Mouse (Mus musculus) granulocyte monocyte progenitor cell, adult 5-6 weeks (primary cell): Measurements from ENCODE around the gene Avpr1a. TPM values are rescaled to one million over a fixed set of nuclear protein-coding genes. Genes with fewer than 3 reads are reported as not detected.
A peak's percentile ranks its signal among the peaks of the same experiment; 100 is the strongest.

ENCODE experiments used
- ATAC-seq: replicated peaks from 2 replicates; pipeline ENCODE4 v1.8.0; 2016; ENCODE audit warnings: mild to moderate bottlenecking, moderate TSS enrichment, inconsistent platforms; ENCODE audit not compliant: poor library complexity, severe bottlenecking
- total RNA-seq, 2 experiments: library from RNA; stranded (forward) in 1 of 2; stranded (reverse) in 1 of 2; fragments of 200-712, 200-1000 nt in 1 of 2; fragments of >200 nt in 1 of 2; fragmentation: Nextera tagmentation in 1 of 2; gene quantifications; 2 replicates each; pipeline ENCODE4 v1.2.3; 2014 to 2017

Gene Avpr1a
- total RNA-seq (2014; fragmentation: Nextera tagmentation) = not detected in 2 replicates
- total RNA-seq (2017) = not detected in 2 replicates

DNA sequence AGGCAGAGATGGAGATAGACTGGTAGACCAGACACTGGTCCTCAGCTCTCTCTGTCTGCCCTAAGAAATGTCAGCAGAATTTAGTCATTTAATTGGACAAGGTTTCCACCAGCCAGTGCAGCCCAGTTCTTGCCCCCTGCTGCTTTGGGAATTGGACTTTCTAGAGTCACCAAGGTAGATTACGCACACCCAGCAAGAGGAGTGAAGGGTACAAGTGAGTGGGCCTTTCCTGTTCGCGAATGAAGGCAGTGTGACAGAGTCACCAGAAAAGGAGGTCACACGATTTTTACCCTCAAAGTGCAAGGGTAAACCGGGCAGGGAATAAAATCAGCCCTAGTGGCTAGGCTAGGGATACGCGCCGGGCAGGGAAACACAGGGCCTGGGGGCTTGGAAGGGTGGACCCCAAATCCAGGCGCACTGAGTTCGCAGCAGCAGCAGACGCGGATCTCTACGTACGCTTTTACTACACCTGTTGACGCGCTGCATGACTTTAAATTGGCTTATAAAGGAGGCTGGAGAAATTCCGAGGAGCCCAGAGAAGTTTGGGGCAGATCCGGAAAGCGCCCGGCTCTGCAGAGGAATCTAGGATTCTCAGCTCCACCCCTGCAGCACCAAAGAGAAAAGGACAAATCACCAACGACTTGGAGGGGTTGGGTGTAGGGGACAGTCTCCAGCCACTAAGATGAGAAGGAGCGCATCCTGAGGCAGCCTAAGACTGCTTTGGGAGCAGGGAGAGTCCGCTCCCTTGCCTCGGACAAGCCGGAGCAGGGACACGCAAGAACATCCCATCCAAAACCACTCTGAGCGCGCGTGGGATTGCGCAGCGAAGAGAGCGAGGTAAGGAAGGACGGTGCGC, at the start of gene Avpr1a:
Gene Avpr1a, plus strand, starts transcription at position 639 of the 856 bp plus-strand sequence.
- ATAC-seq = no peak

GRCm38 (mm10) chr10:122402270-122402669, 46.0 kb upstream of the Avpr1a start:
- no peak for ATAC-seq

GRCm38 (mm10) chr10:122406333-122406732, 42.0 kb upstream of the Avpr1a start:
- no peak for ATAC-seq

- ATAC-seq = no peak
Observed at GRCm38 (mm10) chr10:122408697-122409409, 39.4 kb upstream of the Avpr1a start.

DNA sequence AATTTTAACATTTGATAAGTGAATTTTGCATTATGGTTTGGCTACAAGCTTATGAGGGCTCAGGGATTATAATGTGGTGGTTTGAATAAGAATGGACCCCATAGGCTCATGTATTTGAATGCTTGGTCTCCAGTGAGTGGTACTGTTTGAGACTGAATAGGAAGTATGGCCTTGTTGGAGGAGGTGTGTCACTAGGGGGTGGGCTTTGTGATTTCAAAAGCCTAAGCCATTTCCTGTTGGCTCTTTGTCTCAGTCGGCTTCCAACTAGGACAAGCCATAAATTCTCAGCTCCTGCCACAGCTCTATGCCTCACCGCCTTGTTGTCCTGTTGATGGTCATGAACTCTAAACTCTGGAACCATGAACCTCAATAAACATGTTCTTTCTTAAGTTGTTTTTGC, 37.5 kb upstream of the Avpr1a start:
- ATAC-seq = no peak

DNA sequence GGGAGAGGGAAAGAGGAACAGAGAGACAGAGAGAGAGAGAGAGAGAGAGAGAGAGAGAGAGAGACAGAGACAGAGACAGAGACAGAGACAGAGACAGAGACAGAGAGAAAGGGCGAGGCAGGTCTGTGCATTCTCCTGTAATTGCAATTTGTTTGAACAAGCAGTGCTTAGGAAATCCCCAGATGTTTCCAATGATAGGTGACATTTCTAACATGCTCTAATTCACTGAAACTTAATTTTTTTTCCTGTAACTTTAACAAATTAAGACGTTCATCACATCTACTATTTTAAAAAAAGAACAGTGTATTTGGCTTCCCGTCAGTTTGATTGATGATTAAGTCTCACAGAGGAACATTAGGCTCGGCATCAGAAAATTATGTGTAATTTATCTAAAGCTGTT, 15.6 kb upstream of the Avpr1a start:
- ATAC-seq = no peak

GRCm38 (mm10) chr10:122447275-122447674, 1.0 kb upstream of the Avpr1a start:
- peak; percentile 62 for ATAC-seq

DNA sequence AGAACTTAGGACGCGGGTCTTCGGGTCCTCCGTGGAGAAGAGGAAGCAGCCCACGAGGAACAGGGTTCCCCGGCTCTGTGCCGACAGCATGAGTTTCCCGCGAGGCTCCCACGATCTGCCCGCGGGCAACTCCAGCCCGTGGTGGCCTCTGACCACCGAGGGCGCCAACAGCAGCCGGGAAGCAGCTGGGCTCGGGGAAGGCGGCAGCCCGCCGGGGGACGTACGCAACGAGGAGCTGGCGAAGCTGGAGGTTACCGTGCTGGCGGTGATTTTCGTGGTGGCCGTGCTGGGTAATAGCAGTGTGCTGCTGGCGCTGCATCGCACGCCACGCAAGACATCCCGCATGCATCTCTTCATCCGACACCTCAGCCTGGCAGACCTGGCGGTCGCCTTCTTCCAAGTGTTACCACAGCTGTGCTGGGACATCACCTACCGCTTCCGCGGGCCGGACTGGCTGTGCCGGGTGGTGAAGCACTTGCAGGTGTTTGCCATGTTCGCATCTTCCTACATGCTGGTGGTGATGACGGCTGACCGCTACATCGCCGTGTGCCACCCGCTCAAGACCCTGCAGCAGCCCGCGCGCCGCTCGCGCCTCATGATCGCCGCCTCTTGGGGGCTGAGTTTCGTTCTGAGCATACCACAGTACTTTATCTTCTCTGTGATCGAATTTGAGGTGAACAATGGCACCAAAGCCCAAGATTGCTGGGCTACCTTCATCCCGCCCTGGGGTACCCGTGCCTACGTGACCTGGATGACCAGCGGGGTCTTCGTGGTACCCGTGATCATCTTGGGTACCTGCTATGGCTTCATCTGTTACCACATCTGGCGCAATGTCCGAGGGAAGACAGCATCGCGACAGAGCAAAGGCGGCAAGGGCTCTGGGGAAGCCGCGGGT, 665 bp downstream of the Avpr1a start:
- ATAC-seq = peak; percentile 57

- no peak for ATAC-seq
Observed at GRCm38 (mm10) chr10:122449856-122450255, 1.6 kb downstream of the Avpr1a start.

GRCm38 (mm10) chr10:122453466-122453865, 5.2 kb downstream of the Avpr1a start:
- no peak for ATAC-seq

- ATAC-seq = no peak
Observed at GRCm38 (mm10) chr10:122455793-122456192, 7.5 kb downstream of the Avpr1a start.

DNA sequence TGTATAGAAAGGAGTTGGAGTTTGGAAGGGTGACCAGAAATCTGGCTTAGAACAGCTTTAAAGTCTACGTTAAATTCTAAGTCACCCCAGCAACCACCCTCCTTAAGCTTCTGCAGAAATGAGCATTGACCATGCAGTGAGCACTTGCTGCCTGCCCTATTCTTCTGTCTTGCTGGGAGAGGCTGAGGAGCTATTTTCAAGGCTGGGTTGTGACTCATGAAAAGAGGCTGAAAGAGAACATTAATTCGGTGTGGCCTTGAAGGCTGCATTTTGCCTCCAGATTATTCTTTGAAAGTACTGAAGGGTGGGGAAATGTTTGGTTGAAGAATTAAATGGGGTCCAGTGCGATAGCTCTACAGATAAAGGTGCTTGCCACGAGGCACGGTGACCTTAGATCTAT, 28.5 kb downstream of the Avpr1a start:
- no peak for ATAC-seq

GRCm38 (mm10) chr10:122498551-122498950, 50.3 kb downstream of the Avpr1a start:
- no peak for ATAC-seq

DNA sequence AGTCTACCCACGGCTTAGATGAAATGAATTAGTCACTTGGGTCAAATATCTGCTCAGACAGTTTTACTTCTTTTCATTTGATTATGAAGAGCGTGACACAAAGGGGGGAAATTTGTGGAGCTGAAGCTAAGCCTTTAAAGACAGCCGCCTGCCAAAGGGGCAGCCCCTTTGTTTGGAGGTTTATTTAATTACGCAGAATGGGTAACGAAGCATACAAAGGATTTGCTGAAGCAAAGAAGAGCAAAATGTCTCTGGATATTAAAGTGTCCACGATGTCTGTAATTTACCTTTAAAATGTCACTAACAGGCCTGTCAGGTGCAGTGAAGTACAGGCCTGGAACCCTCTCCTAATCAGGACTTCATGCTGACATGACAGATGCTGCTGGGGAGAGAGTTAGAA, 51.0 kb downstream of the Avpr1a start:
- ATAC-seq = no peak

Other genes with a start within 250 kb of the Avpr1a start
- 22.7 and 25.0 TPM in 2 replicates for gene Ppm1h, start 230.3 kb downstream of the Avpr1a start, total RNA-seq (2014; fragmentation: Nextera tagmentation)
- 22.4 and 37.0 TPM in 2 replicates for gene Ppm1h, start 230.3 kb downstream of the Avpr1a start, total RNA-seq (2017)